Mouse (Mus musculus): ENCODE results near the gene Gm10228.
"Not testable (repeated sequence)": the region's sequence is repeated elsewhere in the genome, so short reads cannot be mapped to it uniquely, and the experiment has no call there.

DNA sequence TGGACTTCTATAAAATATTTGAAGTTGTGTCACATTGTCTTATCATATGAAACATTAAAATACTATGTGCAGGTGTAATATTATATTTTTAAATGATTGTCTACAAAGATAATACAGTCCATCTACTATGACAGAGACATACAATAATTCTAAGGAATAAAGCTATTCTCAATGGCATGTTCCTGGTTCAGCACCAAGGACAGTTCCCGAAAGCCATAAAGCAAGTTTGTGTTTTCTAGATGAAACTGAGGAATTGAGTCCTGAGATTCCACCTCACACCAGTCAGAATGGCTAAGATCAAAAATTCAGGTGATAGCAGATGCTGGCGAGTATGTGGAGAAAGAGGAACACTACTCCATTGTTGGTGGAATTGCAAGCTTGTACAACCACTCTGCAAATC is 29.8 kb upstream of the Gm10228 start:
- TF ChIP-seq CTCF (IDR thresholded peaks at IDR 0.05; ENCODE audit: low read depth, low read length); TAL1 (conservative IDR thresholded peaks at IDR 0.05; ENCODE audit: low read depth, low read length): not testable (repeated sequence)

Data from G1E (cell line).